Mouse (Mus musculus) ovary, postnatal 14 days (tissue): Measurements from ENCODE around the gene Rrp9.
A peak's percentile ranks its signal among the peaks of the same experiment; 100 is the strongest.

ENCODE experiments used
- DNase-seq: peaks from one replicate; pipeline ENCODE4 v3.0.0; 2022; ENCODE audit warnings: low spot score

The Rrp9 gene

GRCm38 (mm10) chr9:106475663-106476001, at the start of gene Rrp9:
Rrp9 (plus strand) TSS chr9:106475963.
- DNase-seq: no peak

- DNase-seq: no peak
These were observed 47.0 kb upstream of the Rrp9 start for GRCm38 (mm10) chr9:106428719-106429220.

- peak; percentile 93 for DNase-seq
These were observed 46.3 kb upstream of the Rrp9 start, which contains the start of gene Rpl29 for GRCm38 (mm10) chr9:106429221-106430014. Rpl29 (plus strand) TSS chr9:106429454.

GRCm38 (mm10) chr9:106430015-106430264, 45.8 kb upstream of the Rrp9 start:
- DNase-seq: no peak

- DNase-seq: no peak
These were observed 42.4 kb upstream of the Rrp9 start for GRCm38 (mm10) chr9:106433389-106433788.

GRCm38 (mm10) chr9:106436566-106436965, 39.2 kb upstream of the Rrp9 start:
- no peak for DNase-seq

- no peak for DNase-seq
These were observed 33.1 kb upstream of the Rrp9 start for GRCm38 (mm10) chr9:106442680-106443079.

- no peak for DNase-seq
These were observed 30.9 kb upstream of the Rrp9 start for GRCm38 (mm10) chr9:106444836-106445235.

GRCm38 (mm10) chr9:106447348-106447747, 28.4 kb upstream of the Rrp9 start, which contains the start of the genes Abhd14b and Abhd14a:
Abhd14b (plus strand) TSS chr9:106447459.
Abhd14a (minus strand) TSS chr9:106447678.
- peak; percentile 87 for DNase-seq

- no peak for DNase-seq
These were observed 27.8 kb upstream of the Rrp9 start for GRCm38 (mm10) chr9:106447951-106448350.

- peak; percentile 49 for DNase-seq
These were observed 27.2 kb upstream of the Rrp9 start for GRCm38 (mm10) chr9:106448498-106449031.

- DNase-seq: no peak
These were observed 25.8 kb upstream of the Rrp9 start for GRCm38 (mm10) chr9:106449947-106450346.

- DNase-seq: peak; percentile 57
These were observed 25.1 kb upstream of the Rrp9 start for GRCm38 (mm10) chr9:106450661-106451060.

- DNase-seq: no peak
These were observed 24.5 kb upstream of the Rrp9 start for GRCm38 (mm10) chr9:106451298-106451697.

GRCm38 (mm10) chr9:106451899-106452298, 23.9 kb upstream of the Rrp9 start:
- DNase-seq: no peak

- no peak for DNase-seq
These were observed 23.4 kb upstream of the Rrp9 start for GRCm38 (mm10) chr9:106452351-106452750.

- DNase-seq: no peak
These were observed 22.9 kb upstream of the Rrp9 start for GRCm38 (mm10) chr9:106452821-106453220.

- DNase-seq: peak; percentile 48
These were observed 22.3 kb upstream of the Rrp9 start, which contains the start of gene Pcbp4 for GRCm38 (mm10) chr9:106453271-106454070. Pcbp4 (plus strand) TSS chr9:106453291.

GRCm38 (mm10) chr9:106454071-106454761, 21.5 kb upstream of the Rrp9 start:
- no peak for DNase-seq

GRCm38 (mm10) chr9:106454888-106455681, 20.7 kb upstream of the Rrp9 start:
- DNase-seq: no peak
